Mouse (Mus musculus): ENCODE measurements at regions not wholly inside any gene's neighbourhood (a gene's known extent, or its start where the extent isn't known, plus 50 kb on each side); places are given as distances from the start of the nearest gene placed in this dataset.

DNA sequence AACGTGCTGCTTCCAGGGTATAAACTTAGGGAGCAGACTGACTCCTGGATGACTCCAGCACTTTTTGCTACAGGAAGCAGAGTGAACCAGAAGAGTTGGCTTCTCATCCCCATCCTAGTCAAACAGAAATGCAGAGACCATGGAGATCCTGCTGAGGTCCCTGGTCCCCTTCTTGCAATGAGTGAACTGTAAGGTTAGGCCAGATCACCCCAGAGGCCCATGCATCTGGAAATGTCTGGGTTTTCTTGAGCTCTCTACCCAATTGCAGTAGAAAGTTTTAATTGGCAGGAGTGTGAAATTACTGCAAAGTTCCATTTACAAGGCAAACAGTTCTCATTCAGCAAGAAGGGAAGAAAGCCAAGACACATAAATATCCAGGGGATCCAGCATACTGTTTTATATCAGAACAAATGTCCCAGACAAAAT is 101.8 kb downstream of the Kctd12 start:
- no peak for DNase-seq

DNA sequence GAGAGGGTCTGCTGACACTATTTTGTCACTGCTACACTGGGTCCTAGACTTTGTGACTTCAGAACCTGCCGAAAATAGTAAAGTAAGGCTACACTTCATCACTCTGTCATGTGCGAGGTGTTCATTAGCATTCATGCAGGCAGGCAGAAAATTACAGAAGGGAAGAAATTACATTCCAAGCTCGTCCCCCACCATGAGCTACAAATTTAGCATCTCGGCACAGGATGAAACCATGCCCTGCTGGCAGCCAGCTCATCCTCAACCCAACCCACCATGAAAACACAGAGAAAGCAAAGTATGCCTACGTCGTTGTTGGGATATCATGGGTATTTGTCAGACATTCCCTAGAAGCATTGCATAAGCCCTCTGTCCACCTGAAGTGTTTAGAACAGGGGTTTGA is 103.9 kb downstream of the Kctd12 start:
- no peak for DNase-seq

DNA sequence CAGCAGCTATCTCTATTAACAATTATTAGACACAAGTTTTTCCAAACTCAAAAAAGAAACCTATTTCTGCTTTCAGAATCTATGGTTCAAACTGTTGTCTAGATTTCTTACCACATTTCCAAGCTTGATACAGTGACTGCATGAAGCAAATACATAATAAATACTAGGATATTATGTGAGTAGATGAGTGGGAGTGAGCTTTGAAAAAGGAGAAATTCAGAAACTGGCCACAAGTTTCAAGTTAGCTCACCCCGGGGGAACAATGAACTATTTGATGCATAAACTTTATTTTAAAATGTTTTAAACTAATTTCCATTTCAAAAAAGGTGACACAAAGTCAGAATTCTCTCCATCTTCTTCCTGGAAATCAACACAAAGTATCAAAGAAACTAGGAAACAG is 114.3 kb downstream of the Kctd12 start:
- no peak for DNase-seq

DNA sequence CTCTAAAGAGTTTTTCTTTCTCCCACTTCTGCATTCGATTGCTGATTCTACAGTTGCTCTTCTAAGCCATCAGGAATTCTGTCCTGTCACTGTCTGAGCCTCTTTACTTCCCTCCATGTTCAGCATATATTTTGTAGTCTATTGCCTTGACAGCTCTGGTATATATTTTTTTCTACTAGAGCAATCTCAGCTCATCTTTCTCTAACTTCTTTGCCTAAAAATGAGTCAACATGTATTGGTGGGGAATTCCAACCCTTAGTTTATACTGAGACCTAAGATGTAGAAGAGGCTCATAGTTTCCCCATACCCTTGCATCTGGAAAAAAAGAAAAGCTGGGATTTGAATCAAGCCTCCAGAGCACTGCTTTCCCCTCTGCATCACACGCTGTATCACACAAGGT is 114.7 kb downstream of the Kctd12 start:
- DNase-seq = no peak

DNA sequence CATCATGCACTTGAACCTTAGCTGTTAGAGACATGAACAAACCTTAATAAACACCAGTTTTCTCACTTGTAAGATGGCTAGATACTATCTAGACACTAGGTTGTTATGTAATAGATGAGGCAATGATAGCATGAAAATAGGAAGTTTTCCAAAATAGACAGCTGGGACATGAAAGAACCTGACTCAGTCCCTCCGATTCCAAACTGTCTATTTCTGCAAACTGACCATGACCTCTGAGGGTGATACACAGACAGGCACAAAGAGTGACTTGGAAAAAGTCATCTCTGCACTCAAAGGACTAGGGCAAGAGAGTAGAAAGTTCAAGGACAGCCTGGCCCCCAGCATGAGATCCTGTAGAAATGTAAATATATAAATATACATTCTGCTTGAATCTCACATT is 115.9 kb downstream of the Kctd12 start:
- DNase-seq = no peak

DNA sequence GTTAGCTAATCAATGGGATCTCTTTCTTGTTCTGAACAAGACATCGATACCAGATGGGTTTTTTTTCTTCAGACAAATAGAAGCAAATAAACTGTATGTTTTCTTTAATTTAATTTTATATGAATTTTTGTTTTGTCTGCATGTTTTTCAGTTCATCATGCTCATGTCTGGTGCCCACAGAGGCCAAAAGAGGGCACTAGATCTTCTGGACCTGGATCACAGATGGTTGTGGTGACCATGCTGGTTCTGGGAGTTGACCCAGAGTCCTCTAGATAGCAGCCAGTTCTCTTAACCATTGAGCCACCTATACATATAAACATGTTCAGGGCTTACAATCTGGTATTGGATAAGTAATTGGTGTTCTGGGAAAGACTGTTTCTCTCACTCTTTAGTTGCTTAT is 120.7 kb downstream of the Kctd12 start:
- DNase-seq = no peak

DNA sequence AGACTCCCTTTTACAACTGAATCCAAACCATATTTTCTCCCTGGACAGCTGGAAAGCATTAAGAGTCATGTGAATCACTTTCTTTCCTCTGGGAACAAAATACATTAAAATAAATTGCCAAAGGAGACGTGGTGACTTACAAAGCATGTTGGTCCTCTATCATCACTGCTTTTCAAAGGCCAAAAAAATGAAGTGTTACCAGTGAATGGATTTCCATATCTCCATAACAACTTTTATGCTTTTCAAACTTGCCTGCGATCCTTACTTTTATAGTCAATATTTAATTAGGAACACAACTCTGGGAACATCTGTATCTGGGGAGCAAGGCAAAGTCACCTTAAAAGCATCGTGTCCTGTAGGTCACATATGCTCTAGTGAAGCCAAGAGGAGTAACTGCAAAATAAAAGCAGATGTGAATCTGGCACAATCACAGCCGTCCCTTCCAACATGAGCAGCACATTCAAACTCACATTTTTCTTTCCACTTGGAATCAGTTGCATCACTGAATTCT is 123.0 kb downstream of the Kctd12 start:
- no peak for DNase-seq

DNA sequence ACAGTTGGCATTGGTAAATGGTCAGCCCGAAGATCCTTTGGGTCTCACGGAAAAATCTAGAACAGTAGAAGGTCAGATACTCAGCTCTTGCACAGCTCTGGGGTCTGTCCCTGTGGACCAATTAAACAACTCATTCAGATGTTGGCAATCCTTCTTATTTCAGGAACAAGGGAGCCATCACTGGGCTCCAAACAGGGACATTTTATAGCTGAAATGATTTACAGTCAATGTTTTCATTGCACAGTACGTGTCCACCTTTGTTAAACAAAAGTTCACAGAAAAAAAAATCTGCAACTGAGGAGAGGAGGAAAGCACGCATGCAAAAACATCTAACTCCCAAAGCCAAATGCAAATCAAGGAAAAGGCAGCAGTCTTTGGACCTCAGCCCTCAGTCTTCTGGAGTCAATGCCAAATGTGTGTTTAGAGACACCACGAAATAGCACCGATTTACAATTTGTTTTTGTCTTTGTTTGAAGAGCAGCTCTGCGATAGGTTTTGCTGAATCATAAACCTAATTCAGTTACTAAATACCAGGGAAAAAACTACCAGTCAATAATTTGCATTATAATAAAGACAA is 127.1 kb downstream of the Kctd12 start:
- DNase-seq = no peak

DNA sequence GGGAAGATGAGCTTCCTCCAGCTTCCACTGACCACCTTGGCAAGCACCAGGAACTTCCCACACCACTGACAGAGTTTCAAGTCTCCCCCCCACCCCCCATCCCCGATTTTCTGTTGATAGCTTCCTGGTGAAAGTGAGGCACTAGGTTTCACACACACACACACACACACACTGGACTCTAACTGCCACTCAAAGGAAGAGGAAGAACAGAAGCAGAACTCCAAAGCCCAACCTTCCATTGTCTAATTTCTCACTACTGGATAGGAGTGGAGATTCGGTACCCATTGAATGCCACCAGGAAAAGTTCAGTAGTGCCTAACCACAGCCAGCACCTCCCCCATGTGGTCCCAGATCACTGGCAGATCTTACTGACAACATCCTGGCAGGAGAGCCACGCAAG is 138.7 kb downstream of the Kctd12 start:
- DNase-seq = no peak

DNA sequence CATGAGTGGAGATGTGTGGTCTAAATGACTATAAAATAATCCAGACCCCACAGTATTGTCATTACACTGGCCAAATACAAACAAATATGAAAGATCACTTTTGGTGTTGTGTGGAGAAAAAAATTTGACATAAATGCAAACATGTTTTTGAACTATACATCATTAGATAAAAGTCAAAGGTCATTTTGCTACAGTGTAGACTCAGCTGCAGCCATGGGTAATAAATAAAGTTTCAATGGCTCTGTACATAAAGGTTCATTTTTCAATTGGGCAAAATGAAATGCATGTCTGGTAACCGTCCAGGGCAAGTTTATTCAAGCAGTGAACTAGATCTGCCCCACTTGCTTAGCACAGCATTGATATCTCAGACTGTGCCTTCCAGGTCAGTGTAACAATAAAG is 144.8 kb downstream of the Kctd12 start:
- DNase-seq = no peak

DNA sequence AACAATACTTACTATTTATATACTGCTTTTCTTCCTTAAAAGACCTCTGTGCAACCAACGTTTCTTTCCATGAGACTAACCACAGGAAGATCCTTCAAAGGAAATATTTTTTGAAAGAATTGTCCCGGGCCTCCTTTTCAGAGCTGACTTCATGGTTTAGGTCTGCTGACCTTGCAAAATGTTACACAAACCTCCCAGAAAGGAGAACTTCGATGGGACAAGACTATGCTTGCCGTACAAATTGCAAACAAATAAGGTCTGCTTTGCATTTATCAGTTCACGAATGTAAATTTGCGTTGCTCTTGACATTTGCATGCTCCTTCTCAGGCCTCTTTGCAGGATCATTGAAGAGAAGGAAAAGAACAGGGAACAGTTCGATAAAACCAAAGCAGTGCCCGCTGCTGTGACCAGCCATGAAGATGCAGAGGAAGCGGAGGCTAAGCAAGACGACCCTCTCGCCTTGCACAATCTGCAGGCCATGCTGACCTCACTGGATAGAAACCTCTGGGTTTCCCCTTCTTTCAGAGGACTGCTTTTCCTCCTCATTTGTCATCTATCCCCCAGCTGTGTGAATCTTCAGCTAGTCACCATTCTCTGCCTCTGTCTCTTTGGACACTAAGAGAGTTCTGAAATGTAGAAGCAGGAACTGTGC is 147.2 kb downstream of the Kctd12 start:
- no peak for DNase-seq

DNA sequence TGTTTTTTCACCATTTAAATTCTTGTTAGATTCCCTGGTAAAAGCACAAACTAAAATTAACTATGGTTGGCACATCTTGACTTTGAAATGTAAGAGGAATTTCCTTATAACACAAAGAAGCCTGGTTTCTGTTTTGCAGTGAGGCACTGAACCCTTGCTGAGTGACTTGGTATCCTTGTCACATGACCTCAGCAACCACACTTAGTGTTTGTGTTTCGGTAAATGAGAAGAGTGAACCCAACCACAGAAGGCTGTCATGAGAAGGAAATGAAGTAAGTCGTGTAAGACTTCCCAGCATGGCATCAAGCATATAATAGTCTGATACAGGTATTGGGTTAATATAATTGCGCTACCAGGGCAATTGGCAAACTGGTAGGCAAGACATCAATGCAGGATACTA is 154.0 kb downstream of the Kctd12 start:
- no peak for DNase-seq

DNA sequence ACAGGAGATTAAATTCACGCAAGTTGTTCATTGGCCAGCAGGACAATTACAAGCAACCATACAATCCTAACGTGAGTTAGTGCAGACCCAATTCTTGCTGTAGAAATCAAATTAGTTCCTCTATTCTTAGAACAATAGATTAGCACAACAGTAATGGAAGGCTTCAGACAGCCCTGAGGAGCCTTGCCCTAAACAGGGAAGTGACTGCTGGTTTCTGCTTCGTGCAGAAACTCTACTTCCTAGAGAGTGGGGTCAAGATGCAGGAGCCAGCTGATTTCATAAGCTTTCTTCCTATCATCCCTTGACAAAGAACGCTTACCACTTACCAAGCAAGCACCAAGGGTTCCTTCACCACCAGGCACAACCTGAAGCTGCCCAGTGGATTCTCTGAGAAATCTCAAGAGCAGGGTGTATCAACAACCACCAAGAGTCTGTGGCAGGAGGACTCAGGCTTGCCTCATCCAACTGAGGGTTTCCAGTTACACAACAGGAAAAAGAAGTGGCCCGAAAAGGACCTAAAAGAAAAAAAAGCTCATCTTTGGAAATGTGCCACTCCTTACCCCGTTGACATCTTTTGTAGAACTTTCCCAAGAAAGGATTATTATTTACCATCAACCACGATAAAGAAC is 154.6 kb downstream of the Kctd12 start:
- DNase-seq = no peak

DNA sequence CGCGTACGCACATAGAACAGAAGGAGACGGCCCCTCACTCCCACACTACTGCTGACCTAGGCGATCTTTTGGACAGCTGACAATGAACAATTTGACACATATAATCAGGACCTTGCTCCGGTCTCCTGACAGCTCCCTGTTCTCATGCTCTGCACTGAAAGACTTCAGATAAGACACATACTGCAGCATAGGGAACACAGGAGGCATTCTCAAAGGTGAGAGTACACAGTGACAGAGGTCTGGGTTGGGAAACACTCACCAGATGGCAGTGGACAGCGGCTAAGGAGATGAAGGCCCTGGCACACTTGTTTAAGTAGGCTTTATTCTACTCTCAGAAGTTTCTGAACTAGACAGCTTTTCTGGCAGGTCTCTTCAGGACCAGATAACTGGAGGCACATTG is 156.9 kb downstream of the Kctd12 start:
- no peak for DNase-seq

DNA sequence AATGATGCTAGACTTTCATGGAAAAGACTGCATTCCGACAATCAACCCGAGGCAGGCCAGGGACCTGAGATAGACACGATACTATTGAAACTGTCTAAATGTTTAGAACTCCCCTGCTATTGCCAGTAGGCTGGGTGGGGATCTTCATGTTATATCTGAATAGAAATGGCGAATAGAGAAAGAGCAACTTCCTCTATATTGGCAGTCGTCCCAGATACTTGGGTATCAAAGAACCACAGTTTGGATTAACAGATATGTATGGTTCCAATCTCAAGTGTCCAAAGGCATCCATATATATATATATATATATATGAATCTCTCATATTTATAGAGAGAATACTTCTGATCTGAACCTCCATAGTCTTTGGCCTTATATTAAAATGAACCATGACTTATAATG is 161.8 kb downstream of the Kctd12 start:
- DNase-seq = no peak

DNA sequence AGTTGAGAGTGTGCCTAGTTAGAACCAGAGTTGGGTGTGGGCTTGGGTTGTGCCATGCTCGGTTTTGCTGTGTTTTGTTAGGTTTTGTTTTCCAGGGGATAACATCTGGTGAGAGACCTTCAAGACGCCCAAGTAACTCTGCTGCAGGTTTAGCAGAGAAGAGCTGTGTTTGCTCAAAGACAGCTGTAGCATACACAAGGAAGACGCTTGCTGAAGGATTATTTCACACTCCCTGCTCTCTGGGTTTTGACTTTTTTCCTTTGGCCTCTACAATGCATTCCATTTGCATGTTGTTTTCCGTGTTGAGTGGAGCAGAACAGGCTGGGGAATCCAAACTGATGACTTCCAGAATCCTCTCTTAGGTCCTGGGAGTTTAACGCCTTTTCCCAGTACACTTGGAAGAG is 170.8 kb downstream of the Kctd12 start:
- no peak for DNase-seq

DNA sequence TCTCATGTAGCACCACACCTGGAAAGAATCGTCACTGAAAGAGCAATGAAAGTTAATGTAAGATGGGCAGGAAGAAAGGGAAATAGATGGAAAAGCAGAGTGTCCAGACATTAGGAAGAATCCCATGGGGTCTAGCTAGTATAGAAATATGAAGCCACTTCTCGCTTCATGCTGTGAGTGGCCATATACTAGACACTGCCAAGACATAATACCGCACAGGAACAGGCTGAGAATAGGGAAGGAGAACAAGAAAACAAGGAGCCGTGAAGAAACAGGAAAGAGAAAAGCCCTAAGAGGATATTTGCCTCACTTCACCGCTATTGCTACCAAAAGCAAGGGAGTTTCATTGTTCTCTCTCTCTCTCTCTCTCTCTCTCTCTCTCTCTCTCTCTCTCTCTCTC is 171.4 kb downstream of the Kctd12 start:
- no peak for DNase-seq

DNA sequence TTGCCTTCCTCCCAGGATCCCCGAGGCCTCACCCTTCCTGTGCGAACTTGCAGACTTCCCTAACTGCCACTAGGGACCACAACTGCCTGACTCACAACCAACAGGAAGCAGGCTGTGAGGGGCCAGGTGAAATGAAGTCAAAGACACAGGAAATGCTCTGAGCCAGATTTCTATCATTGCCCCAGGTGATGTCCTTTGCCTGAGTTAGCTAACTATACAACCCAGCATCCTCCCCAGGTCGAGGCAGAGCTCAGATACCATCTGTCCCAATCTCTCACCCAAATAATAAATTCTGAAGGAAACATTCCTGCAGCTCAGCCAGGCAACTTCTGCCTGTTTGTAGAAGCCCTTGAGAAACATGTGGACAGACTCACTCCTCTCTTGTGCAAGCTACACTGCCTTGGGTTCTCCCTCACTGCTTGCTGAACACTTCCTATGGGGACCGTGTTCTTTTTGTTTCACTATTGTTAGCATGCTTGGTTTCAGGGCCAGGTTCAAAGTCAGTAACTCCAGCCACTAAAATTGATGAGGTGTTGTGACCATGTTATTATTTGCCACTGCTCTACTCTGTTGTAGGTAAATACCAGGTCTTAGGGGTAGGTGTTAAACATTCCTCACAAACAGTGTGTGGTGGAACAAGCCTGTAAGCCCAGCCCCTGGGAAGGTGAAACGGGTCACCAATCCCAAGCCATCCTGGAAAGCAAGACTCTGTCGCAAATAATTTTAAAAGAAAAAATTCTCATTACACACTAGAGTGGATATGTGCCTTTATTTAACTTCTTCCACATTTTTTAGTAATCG is 172.1 kb downstream of the Kctd12 start:
- DNase-seq = peak; percentile 32

DNA sequence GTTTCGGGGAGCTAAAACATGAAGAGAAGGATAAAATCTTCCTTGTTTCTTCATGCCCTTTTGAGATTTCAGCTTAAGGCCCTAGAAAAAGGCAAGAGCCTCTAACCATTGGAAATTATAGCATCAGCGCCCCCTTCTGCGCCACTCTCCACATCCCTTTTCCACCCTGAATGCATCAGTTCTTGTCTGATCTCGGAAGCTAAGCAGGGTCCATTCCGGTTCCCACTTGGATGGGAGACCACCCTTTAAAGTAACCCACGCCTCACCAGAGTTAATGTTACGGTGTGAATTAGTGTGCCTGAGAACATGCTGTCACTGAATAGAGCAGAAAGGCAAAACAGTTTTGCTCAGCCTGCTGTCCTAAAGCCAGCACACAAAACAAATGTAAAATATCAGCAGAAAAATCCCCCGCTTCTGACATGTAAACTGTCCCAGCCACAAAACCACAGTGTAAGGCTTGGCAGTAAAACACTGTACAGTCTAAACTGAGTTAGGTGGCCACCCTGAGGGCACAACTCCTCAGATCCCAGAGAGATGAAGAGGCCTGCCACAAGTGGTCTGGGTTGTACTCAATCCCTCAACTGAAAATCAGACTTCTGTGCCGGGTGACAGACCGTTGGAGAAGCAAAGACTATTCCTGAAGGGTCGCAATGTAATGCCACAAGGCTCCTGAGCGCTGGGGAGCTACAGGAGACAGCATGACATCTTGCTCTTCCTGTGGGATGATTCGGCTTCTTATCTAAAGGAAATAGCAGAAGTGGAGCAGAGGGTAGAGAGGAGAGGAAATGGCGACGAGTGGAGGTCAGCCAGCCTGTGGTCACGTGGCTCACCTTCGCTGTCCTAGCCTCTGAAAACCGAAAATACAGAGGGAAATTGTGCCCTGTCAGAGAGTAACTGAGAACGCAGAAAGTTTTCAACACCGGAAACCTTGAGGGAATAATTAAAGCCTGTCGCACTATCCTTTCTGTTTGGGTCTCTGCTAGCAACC is 176.2 kb downstream of the Kctd12 start:
- peak; percentile 17 for DNase-seq

DNA sequence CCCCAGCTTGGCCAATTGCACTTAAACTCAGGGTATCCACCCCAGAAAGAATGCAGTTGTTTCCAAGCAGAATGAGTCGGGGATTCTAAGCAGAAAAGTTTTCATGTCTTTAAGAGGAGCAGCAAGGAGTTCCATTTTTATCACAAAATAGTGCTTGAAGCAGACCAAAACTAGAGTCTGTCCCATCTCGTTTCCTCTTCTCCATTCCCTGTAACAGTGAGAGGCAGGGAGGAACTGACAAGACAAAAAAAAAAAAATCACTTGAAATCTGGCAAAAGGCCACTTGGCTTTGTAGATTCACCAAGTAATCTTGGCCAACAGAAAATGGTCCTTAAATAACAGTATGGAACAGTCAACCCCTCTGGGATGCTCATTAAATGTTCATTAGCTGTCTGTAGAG is 186.8 kb downstream of the Kctd12 start:
- DNase-seq = no peak

DNA sequence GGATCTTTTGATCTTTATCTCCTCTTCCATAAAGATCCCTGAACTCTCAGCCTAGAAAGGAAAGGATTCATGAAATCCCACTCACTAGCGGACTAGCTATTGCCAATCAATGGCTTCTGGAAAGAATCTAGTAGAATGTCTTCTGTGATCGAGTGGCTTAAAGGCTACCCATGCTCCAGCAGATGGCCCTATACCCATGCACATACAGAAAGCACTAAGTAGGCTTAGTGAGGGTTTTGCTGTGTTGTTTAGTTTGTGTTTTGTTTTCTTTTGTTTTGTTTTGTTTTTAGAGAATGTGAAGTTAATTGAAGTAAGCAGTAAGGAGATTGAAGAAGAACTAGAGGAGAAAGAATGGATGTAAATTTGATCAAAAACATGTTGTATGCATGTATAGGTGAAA is 187.5 kb downstream of the Kctd12 start:
- no peak for DNase-seq

DNA sequence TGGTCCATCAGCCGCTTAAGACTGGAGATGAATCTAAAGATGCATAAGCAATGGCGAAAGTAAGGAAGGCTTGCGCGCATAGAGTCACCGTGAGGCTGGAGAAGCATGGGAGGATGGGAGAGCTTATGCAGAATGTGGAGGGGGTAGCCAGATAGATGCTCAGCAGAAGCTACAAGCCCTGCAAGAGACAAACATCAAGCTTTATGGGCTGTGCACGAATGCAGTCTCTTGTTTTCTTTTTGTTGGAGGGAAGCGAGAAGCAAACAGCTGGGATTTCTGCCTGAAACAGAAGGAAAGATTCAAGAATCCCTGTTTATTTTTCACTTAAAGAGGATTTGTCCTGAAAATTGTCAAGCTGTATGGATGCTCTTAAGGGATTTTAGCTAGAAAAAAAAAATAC is 188.7 kb downstream of the Kctd12 start:
- DNase-seq = no peak
